Mouse (Mus musculus) cortical plate, adult 2 months (tissue): ENCODE measurements at regions not wholly inside any gene's neighbourhood (a gene's known extent, or its start where the extent isn't known, plus 50 kb on each side); places are given as distances from the start of the nearest gene placed in this dataset.

Experiments
- CTCF ChIP-seq: fragments of 200-500 bp; IDR thresholded peaks from 2 replicates; pipeline ENCODE4 v1.5.1; 2011; ENCODE audit warnings: mild to moderate bottlenecking, control low read depth, low read length; ENCODE audit not compliant: insufficient read depth; ENCODE audit errors: extremely low read depth
- POLR2A ChIP-seq: fragments of 200-500 bp; IDR thresholded peaks from 2 replicates; pipeline ENCODE4 v1.6.1; 2011; ENCODE audit warnings: mild to moderate bottlenecking, low read length, control low read depth; ENCODE audit not compliant: insufficient read depth; ENCODE audit errors: extremely low read depth

GRCm38 (mm10) chr6:22424161-22424807, 68.2 kb upstream of the Fam3c start:
- TF ChIP-seq POLR2A (no peak), CTCF (no peak)
